Mouse (Mus musculus): Measurements from ENCODE around the gene Pcdh9.
A peak's percentile ranks its signal among the peaks of the same experiment; 100 is the strongest.

DNA sequence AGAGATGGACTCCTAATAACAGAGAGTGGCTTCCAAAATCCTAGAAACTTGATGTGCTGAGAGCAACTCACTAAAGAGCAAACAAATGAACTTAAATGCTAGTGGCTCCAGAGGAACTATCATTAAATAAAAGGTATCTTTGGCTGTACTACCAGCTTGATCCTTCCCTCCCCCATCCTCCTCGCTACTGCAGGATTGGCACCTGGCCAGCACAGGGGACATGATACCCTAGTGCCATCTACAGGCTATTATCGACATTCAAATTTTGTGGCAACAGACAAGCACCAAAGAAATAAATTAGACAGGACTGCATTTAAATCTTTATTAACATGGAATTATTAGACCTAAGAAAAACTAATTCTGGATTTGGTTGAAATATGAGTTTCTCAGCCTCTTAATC is 6.0 kb downstream of the Pcdh9 start:
- peak; percentile 75 for TF ChIP-seq CTCF (IDR thresholded peaks at IDR 0.05; ENCODE audit: borderline replicate concordance, extremely low read depth, insufficient read depth, insufficient read length)
- TF ChIP-seq POLR2A (IDR thresholded peaks at IDR 0.05; ENCODE audit: borderline replicate concordance, extremely low read depth, insufficient read depth, insufficient read length, poor library complexity, severe bottlenecking) = no peak

Data from brain, embryonic 14.5 days (tissue).